Mouse (Mus musculus): ENCODE results near the gene Syt5.

Syt5 gene

GRCm38 (mm10) chr7:4522292-4522691 lies 25.0 kb downstream of the Syt5 start:
- DNase-seq (ENCODE audit: low spot score), result no peak

- no peak for DNase-seq (ENCODE audit: low spot score)
Observed at GRCm38 (mm10) chr7:4521231-4522003, 25.9 kb downstream of the Syt5 start.

GRCm38 (mm10) chr7:4518487-4518886 lies 28.9 kb downstream of the Syt5 start:
- no peak for DNase-seq (ENCODE audit: low spot score)

- DNase-seq (ENCODE audit: low spot score), result no peak
Observed at GRCm38 (mm10) chr7:4516332-4517050, 30.9 kb downstream of the Syt5 start, which contains the start of gene Tnnt1. TSS of gene Tnnt1 (minus strand) at chr7:4516382.

- no peak for DNase-seq (ENCODE audit: low spot score)
Observed at GRCm38 (mm10) chr7:4515853-4516252, 31.5 kb downstream of the Syt5 start.

GRCm38 (mm10) chr7:4513829-4514712 lies 33.3 kb downstream of the Syt5 start:
- no peak for DNase-seq (ENCODE audit: low spot score)

- DNase-seq (ENCODE audit: low spot score), result no peak
Observed at GRCm38 (mm10) chr7:4513236-4513635, 34.1 kb downstream of the Syt5 start.

- DNase-seq (ENCODE audit: low spot score), result no peak
Observed at GRCm38 (mm10) chr7:4511489-4512224, 35.7 kb downstream of the Syt5 start.

GRCm38 (mm10) chr7:4509863-4510608 lies 37.3 kb downstream of the Syt5 start:
- no peak for DNase-seq (ENCODE audit: low spot score)

- DNase-seq (ENCODE audit: low spot score), result no peak
Observed at GRCm38 (mm10) chr7:4508739-4509116, 38.6 kb downstream of the Syt5 start.

- no peak for DNase-seq (ENCODE audit: low spot score)
Observed at GRCm38 (mm10) chr7:4508062-4508738, 39.1 kb downstream of the Syt5 start.

- DNase-seq (ENCODE audit: low spot score), result no peak
Observed at GRCm38 (mm10) chr7:4507220-4507619, 40.1 kb downstream of the Syt5 start.

GRCm38 (mm10) chr7:4504646-4505435 lies 42.5 kb downstream of the Syt5 start:
- DNase-seq (ENCODE audit: low spot score), result no peak

- DNase-seq (ENCODE audit: low spot score), result no peak
Observed at GRCm38 (mm10) chr7:4503858-4504257, 43.5 kb downstream of the Syt5 start.

- no peak for DNase-seq (ENCODE audit: low spot score)
Observed at GRCm38 (mm10) chr7:4503100-4503499, 44.2 kb downstream of the Syt5 start.

GRCm38 (mm10) chr7:4502421-4503090 lies 44.8 kb downstream of the Syt5 start:
- DNase-seq (ENCODE audit: low spot score), result peak; percentile 76

GRCm38 (mm10) chr7:4501558-4502397 lies 45.6 kb downstream of the Syt5 start, which contains the start of gene Ppp1r12c:
TSS of gene Ppp1r12c (minus strand) at chr7:4501680.
- peak; percentile 91 for DNase-seq (ENCODE audit: low spot score)

GRCm38 (mm10) chr7:4500892-4501471 lies 46.4 kb downstream of the Syt5 start:
- no peak for DNase-seq (ENCODE audit: low spot score)

All from left cerebral cortex, adult 11 months (tissue).